Mouse (Mus musculus): Measurements from ENCODE around the gene Aif1. TPM values are rescaled to one million over a fixed set of nuclear protein-coding genes. Genes with fewer than 3 reads are reported as not detected.
A peak's percentile ranks its signal among the peaks of the same experiment; 100 is the strongest.

Aif1 gene
- total and polyA plus RNA-seq, 3 experiments, result 0.42 to 0.45 TPM; not detected in 1

DNA sequence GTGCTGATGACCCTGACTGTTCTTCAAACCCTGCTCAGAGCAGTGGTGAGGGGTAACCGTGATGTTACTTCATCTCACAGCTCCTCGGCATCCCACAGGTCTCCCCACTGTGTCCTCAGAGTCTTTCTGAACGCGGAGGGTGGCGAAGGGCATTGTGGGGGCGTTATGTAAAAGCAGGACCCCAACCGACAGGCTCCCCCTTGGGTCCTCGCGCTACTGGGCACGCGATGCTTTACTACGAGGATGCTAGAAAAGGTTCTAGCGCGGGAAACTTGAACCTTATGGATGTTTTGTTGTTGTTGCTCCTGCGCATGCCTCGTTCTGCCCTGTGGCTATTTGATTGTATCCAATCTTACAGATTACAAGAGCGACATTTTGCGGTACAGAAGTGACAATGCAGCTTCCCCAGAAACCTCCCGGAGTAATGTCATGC, 54.0 kb downstream of the Aif1 start, which contains the start of gene Csnk2b (continued):
- no peak for TF ChIP-seq TAL1 (IDR thresholded peaks at IDR 0.05; ENCODE audit: low read length)
- TF ChIP-seq MAX (IDR thresholded peaks at IDR 0.05; ENCODE audit: low read length), result peak; percentile 36; the same call in 1 of the 2 replicates

DNA sequence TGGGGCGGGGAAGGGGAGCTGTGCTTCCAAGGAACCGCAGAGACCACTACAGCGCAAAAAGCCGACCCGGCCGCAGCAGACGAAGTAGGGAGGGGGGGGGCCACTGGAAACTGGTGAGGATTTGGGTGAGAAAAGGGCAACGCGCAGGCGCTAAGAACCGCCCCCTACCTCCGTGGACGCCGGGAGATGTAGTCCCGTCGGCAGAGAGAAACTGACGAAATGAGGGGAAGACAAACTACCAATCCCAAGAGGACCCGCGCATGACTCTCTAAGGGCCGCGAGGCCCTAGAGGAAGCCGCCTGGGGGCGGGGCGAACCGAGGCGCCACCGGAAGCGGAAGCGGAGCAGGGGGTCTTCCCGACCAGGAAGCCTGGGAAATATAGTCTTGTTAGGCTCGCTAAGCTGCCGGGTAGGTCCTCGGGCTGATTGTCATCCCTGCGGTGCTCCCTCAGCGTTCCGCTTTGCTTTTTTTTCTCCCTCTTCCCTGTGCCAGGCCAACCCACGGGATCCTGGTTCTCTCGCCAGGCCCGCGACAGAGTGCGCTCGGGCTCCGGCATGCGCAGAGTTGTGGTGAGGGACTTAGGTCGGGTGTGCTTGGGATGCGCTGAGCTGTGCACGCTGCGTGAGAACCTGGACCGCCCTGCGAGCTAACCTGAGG, 54.6 kb downstream of the Aif1 start, which contains the start of gene Gpank1:
TSS of gene Gpank1 (plus strand) at position 313 of the 657 bp plus-strand sequence.
- peak within 1 kb of the TSS; percentile 79 for H3K27ac ChIP-seq (ENCODE audit: control insufficient read depth, low read depth, low read length)
- peak; percentile 99 for DNase-seq (ENCODE audit: low read depth, low spot score)
- TF ChIP-seq KAT2A (conservative IDR thresholded peaks at IDR 0.05; ENCODE audit: low read depth, low read length), result peak; percentile 97
- TF ChIP-seq MAX (IDR thresholded peaks at IDR 0.05; ENCODE audit: low read length), result peak; percentile 61; the same call in 1 of the 2 replicates
- no peak for TF ChIP-seq MAFK (IDR thresholded peaks at IDR 0.05; ENCODE audit: borderline replicate concordance, low read depth, low read length)
- peak; percentile 90 for TF ChIP-seq NRF1 (IDR thresholded peaks at IDR 0.05; ENCODE audit: insufficient read depth, low read depth, low read length, poor library complexity, severe bottlenecking)
- no peak for TF ChIP-seq MYB (IDR thresholded peaks at IDR 0.05; ENCODE audit: low read depth, low read length)
- peak; percentile 55; the same call in 1 of the 2 replicates for TF ChIP-seq POLR2AphosphoS2 (IDR thresholded peaks at IDR 0.05; ENCODE audit: low read length)
- peak; percentile 54; the same call in 1 of the 2 replicates for TF ChIP-seq USF1 (IDR thresholded peaks at IDR 0.05; ENCODE audit: low read depth, low read length)
- TF ChIP-seq ETS1 (IDR thresholded peaks at IDR 0.05; ENCODE audit: low read depth, low read length), result peak; percentile 3; the same call in 1 of the 2 replicates
- peak; percentile 94 for TF ChIP-seq MAZ (IDR thresholded peaks at IDR 0.05; ENCODE audit: low read depth, low read length)
- no peak for TF ChIP-seq GATA1 (IDR thresholded peaks at IDR 0.05; ENCODE audit: low read depth, low read length)
- TF ChIP-seq RCOR1 (IDR thresholded peaks at IDR 0.05; ENCODE audit: low read depth, low read length), result no peak
- peak; percentile 98 for TF ChIP-seq ELF1 (IDR thresholded peaks at IDR 0.05; ENCODE audit: low read depth, low read length)
- TF ChIP-seq EP300 (IDR thresholded peaks at IDR 0.05; ENCODE audit: low read depth in 1 of 2, low read length in 2 of 2), result no peak
- peak; percentile 73 for TF ChIP-seq NELFE (IDR thresholded peaks at IDR 0.05; ENCODE audit: low read depth, low read length)
- TF ChIP-seq MYC (IDR thresholded peaks at IDR 0.05; ENCODE audit: low read depth, low read length), result peak; percentile 87; the same call in 1 of the 2 replicates
- 0 out of 2 replicates have a peak, but pooled peaks have one; percentile 41 for TF ChIP-seq UBTF (IDR thresholded peaks at IDR 0.05; ENCODE audit: borderline replicate concordance, insufficient read depth, low read depth, low read length)
- no peak for TF ChIP-seq ZKSCAN1 (IDR thresholded peaks at IDR 0.05; ENCODE audit: low read depth, low read length)
- TF ChIP-seq MXI1 (IDR thresholded peaks at IDR 0.05; ENCODE audit: low read depth, low read length), result peak; percentile 86
- TF ChIP-seq CHD2 (IDR thresholded peaks at IDR 0.05; ENCODE audit: low read length), result peak; percentile 82
- TF ChIP-seq HCFC1 (IDR thresholded peaks at IDR 0.05; ENCODE audit: low read depth, low read length), result peak; percentile 98
- peak; percentile 37; the same call in 1 of the 2 replicates for TF ChIP-seq TCF12 (IDR thresholded peaks at IDR 0.05; ENCODE audit: low read depth, low read length)
- TF ChIP-seq GABPA (IDR thresholded peaks at IDR 0.05; ENCODE audit: low read depth, low read length), result no peak
- TF ChIP-seq BHLHE40 (IDR thresholded peaks at IDR 0.05; ENCODE audit: borderline replicate concordance, low read depth, low read length), result no peak
- TF ChIP-seq POLR2A (IDR thresholded peaks at IDR 0.05; ENCODE audit: control insufficient read depth in 1 of 2, insufficient read depth in 1 of 2, low read depth in 1 of 2, low read length in 2 of 2, poor library complexity in 1 of 2), result peak; percentile 5 to 83
- TF ChIP-seq E2F4 (IDR thresholded peaks at IDR 0.05; ENCODE audit: borderline replicate concordance, low read depth, low read length), result no peak
- no peak for TF ChIP-seq CHD1 (IDR thresholded peaks at IDR 0.05; ENCODE audit: low read depth, low read length)
- no peak for TF ChIP-seq RAD21 (IDR thresholded peaks at IDR 0.05; ENCODE audit: low read depth, low read length)
- TF ChIP-seq SIN3A (IDR thresholded peaks at IDR 0.05; ENCODE audit: low read length), result peak; percentile 86
- peak; percentile 80 for TF ChIP-seq TBP (IDR thresholded peaks at IDR 0.05; ENCODE audit: low read depth, low read length)
- TF ChIP-seq ZMIZ1 (IDR thresholded peaks at IDR 0.05; ENCODE audit: low read depth, low read length), result no peak
- H3K9ac ChIP-seq (ENCODE audit: control insufficient read depth, low read depth, low read length, poor library complexity, severe bottlenecking), result peak within 1 kb of the TSS; percentile 95
- peaks cover 3 to 20% of the 10 kb centered on the region in 2 experiments; a peak in 3 of 4 replicates for H3K36me3 ChIP-seq (ENCODE audit: control insufficient read depth in 1 of 2, insufficient read depth in 2 of 2, low read length in 2 of 2)
- no peaks in the 10 kb centered on the region for H3K9me3 ChIP-seq (replicated peaks; ENCODE audit: insufficient read depth, low read length)
- peaks cover 32% of the 10 kb centered on the region for H3K79me2 ChIP-seq (ENCODE audit: control insufficient read depth, insufficient read depth, low read length, poor library complexity)
- H3K27me3 ChIP-seq (ENCODE audit: control insufficient read depth in 1 of 2, insufficient read depth in 2 of 2, low read length in 2 of 2), result no peaks in the 10 kb centered on the region
- peak within 1 kb of the TSS; percentile 76 to 93 for H3K4me3 ChIP-seq (ENCODE audit: control insufficient read depth in 1 of 2, insufficient read depth in 1 of 2, low read depth in 2 of 2, low read length in 2 of 2)
- peaks cover 6% of the 10 kb centered on the region in 2 experiments for H3K4me1 ChIP-seq (ENCODE audit: control insufficient read depth in 1 of 2, insufficient read depth in 2 of 2, low read length in 2 of 2)
